Mouse (Mus musculus): Measurements from ENCODE around the gene Fam32a. TPM values are rescaled to one million over a fixed set of nuclear protein-coding genes. Genes with fewer than 3 reads are reported as not detected.

The Fam32a gene
- polyA plus RNA-seq, 1 experiment from 2014 or later: 53.8 TPM

DNA sequence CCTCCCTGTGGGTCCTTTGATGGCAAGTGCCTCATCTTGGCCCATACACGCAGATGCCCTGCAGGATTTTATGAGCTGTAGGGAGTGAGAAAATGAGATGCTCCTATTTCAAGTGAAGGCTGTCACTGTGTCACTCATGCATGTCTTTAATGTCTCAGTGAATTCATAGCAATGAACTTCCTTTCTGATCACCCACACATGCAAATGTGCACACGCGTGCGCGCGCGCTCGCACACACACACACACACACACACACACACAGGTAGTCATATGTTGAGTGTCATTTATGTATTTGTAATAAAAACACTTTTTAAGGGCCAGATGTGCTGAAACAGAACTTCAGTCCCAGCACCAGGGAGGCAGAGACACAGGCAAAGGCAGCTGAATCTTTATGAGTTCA is 47.6 kb downstream of the Fam32a start:
- no peaks in the 10 kb centered on the region for H3K9me3 ChIP-seq (ENCODE audit: control insufficient read depth, low read length)
- WGBS: 99% methylated on average over 8 of the region's 8 CpGs

GRCm38 (mm10) chr8:72268356-72268755 is 48.8 kb downstream of the Fam32a start:
- WGBS: 75% methylated on average over 15 of the region's 15 CpGs
- DNase-seq (ENCODE audit: low spot score) (no peak), ATAC-seq (ENCODE audit: low FRiP score, low TSS enrichment) (peak; percentile 50; the same call in 1 of the 2 replicates)
- no peaks in the 10 kb centered on the region for H3K36me3 ChIP-seq (ENCODE audit: control insufficient read depth, insufficient read depth, low read length)
- no peaks in the 10 kb centered on the region for H3K27me3 ChIP-seq (ENCODE audit: control insufficient read depth, insufficient read depth, low read length)
- H3K4me3 ChIP-seq (ENCODE audit: low read depth, low read length): no peak overlapping the region
- no peak overlapping the region for H3K4me2 ChIP-seq (replicated peaks; ENCODE audit: low read depth)
- TF ChIP-seq CTCF (IDR thresholded peaks at IDR 0.05; ENCODE audit: low read depth) (no peak), EP300 (optimal IDR thresholded peaks at IDR 0.05) (no peak)
- H3K4me1 ChIP-seq (replicated peaks; ENCODE audit: control insufficient read depth, insufficient read depth): no peaks in the 10 kb centered on the region
- no peak overlapping the region for H3K9ac ChIP-seq (ENCODE audit: low read length)
- H3K27ac ChIP-seq (replicated peaks): no peak overlapping the region
- H3K9me3 ChIP-seq (ENCODE audit: control insufficient read depth, low read length): no peaks in the 10 kb centered on the region

More for the DNA sequence above, 47.6 kb downstream of the Fam32a start:
- no peaks in the 10 kb centered on the region for H3K4me1 ChIP-seq (replicated peaks; ENCODE audit: control insufficient read depth, insufficient read depth)
- H3K27me3 ChIP-seq (ENCODE audit: control insufficient read depth, insufficient read depth, low read length): no peaks in the 10 kb centered on the region
- no peak for DNase-seq (ENCODE audit: low spot score)
- no peaks in the 10 kb centered on the region for H3K36me3 ChIP-seq (ENCODE audit: control insufficient read depth, insufficient read depth, low read length)
- H3K4me2 ChIP-seq (replicated peaks; ENCODE audit: low read depth): no peak overlapping the region
- ATAC-seq (ENCODE audit: low FRiP score, low TSS enrichment): no peak
- H3K9ac ChIP-seq (ENCODE audit: low read length): no peak overlapping the region
- H3K27ac ChIP-seq (replicated peaks): no peak overlapping the region
- TF ChIP-seq EP300 (optimal IDR thresholded peaks at IDR 0.05) (no peak), CTCF (IDR thresholded peaks at IDR 0.05; ENCODE audit: low read depth) (no peak)
- no peak overlapping the region for H3K4me3 ChIP-seq (ENCODE audit: low read depth, low read length)

GRCm38 (mm10) chr8:72270606-72271005 is 51.1 kb downstream of the Fam32a start:
- no peak overlapping the region for H3K4me3 ChIP-seq (ENCODE audit: low read depth, low read length)
- TF ChIP-seq CTCF (IDR thresholded peaks at IDR 0.05; ENCODE audit: low read depth) (no peak), EP300 (optimal IDR thresholded peaks at IDR 0.05) (no peak)
- no peaks in the 10 kb centered on the region for H3K36me3 ChIP-seq (ENCODE audit: control insufficient read depth, insufficient read depth, low read length)
- no peak overlapping the region for H3K27ac ChIP-seq (replicated peaks)
- no peaks in the 10 kb centered on the region for H3K27me3 ChIP-seq (ENCODE audit: control insufficient read depth, insufficient read depth, low read length)
- WGBS: 88% methylated on average over 12 of the region's 12 CpGs
- H3K4me1 ChIP-seq (replicated peaks; ENCODE audit: control insufficient read depth, insufficient read depth): no peaks in the 10 kb centered on the region
- DNase-seq (ENCODE audit: low spot score): no peak
- no peak overlapping the region for H3K9ac ChIP-seq (ENCODE audit: low read length)
- ATAC-seq (ENCODE audit: low FRiP score, low TSS enrichment): no peak
- no peak overlapping the region for H3K4me2 ChIP-seq (replicated peaks; ENCODE audit: low read depth)
- no peaks in the 10 kb centered on the region for H3K9me3 ChIP-seq (ENCODE audit: control insufficient read depth, low read length)

GRCm38 (mm10) chr8:72271051-72271660 is 51.6 kb downstream of the Fam32a start:
- TF ChIP-seq EP300 (optimal IDR thresholded peaks at IDR 0.05): no peak
- DNase-seq (ENCODE audit: low spot score): no peak
- H3K4me2 ChIP-seq (replicated peaks; ENCODE audit: low read depth): no peak overlapping the region
- ATAC-seq (ENCODE audit: low FRiP score, low TSS enrichment): no peak
- no peak overlapping the region for H3K9ac ChIP-seq (ENCODE audit: low read length)
- H3K27me3 ChIP-seq (ENCODE audit: control insufficient read depth, insufficient read depth, low read length): no peaks in the 10 kb centered on the region
- 63% methylated on average over 11 of the region's 11 CpGs for WGBS
- no peaks in the 10 kb centered on the region for H3K36me3 ChIP-seq (ENCODE audit: control insufficient read depth, insufficient read depth, low read length)
- no peak overlapping the region for H3K27ac ChIP-seq (replicated peaks)
- no peaks in the 10 kb centered on the region for H3K4me1 ChIP-seq (replicated peaks; ENCODE audit: control insufficient read depth, insufficient read depth)
- no peaks in the 10 kb centered on the region for H3K9me3 ChIP-seq (ENCODE audit: control insufficient read depth, low read length)
- no peak overlapping the region for H3K4me3 ChIP-seq (ENCODE audit: low read depth, low read length)

- DNase-seq (ENCODE audit: low spot score) (no peak), ATAC-seq (ENCODE audit: low FRiP score, low TSS enrichment) (no peak)
- WGBS: 45% methylated on average over 3 of the region's 3 CpGs
- Histone ChIP-seq H3K36me3 (ENCODE audit: control insufficient read depth, insufficient read depth, low read length) (no peaks in the 10 kb centered on the region), H3K4me3 (ENCODE audit: low read depth, low read length) (no peak overlapping the region), H3K4me1 (replicated peaks; ENCODE audit: control insufficient read depth, insufficient read depth) (no peaks in the 10 kb centered on the region), H3K9me3 (ENCODE audit: control insufficient read depth, low read length) (no peaks in the 10 kb centered on the region), H3K27ac (replicated peaks) (no peak overlapping the region), H3K9ac (ENCODE audit: low read length) (no peak overlapping the region), H3K27me3 (ENCODE audit: control insufficient read depth, insufficient read depth, low read length) (no peaks in the 10 kb centered on the region), H3K4me2 (replicated peaks; ENCODE audit: low read depth) (no peak overlapping the region)
- TF ChIP-seq CTCF (IDR thresholded peaks at IDR 0.05; ENCODE audit: low read depth) (no peak), EP300 (optimal IDR thresholded peaks at IDR 0.05) (no peak)
Observed at GRCm38 (mm10) chr8:72271691-72272090, 52.2 kb downstream of the Fam32a start.

DNA sequence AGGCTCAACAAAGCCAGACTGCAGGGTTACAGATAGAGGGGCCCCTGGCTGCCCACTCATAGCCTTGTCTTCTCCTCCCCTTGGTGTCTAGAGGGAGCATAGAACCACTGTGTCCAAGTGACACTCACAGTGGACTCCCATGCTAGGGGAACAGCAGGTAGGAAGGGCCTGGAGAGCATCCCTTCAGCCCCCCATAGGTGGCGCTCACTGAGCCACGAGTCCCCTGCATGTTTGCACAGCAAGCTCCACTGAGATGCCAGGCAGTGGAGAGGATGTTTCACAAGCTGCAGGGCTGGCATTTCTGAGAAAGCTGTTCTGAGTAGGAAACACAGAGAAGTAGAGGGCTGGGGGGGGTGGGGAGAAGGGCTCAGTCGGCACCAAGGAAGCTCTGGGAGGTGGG is 52.8 kb downstream of the Fam32a start:
- Histone ChIP-seq H3K9ac (ENCODE audit: low read length) (no peak overlapping the region), H3K4me1 (replicated peaks; ENCODE audit: control insufficient read depth, insufficient read depth) (no peaks in the 10 kb centered on the region), H3K4me3 (ENCODE audit: low read depth, low read length) (no peak overlapping the region), H3K27me3 (ENCODE audit: control insufficient read depth, insufficient read depth, low read length) (no peaks in the 10 kb centered on the region), H3K4me2 (replicated peaks; ENCODE audit: low read depth) (no peak overlapping the region), H3K27ac (replicated peaks) (no peak overlapping the region), H3K36me3 (ENCODE audit: control insufficient read depth, insufficient read depth, low read length) (no peaks in the 10 kb centered on the region), H3K9me3 (ENCODE audit: control insufficient read depth, low read length) (no peaks in the 10 kb centered on the region)
- WGBS: 12% methylated on average over 3 of the region's 3 CpGs
- TF ChIP-seq EP300 (optimal IDR thresholded peaks at IDR 0.05) (no peak), CTCF (IDR thresholded peaks at IDR 0.05; ENCODE audit: low read depth) (peak; percentile 81)
- peak; percentile 74 for DNase-seq (ENCODE audit: low spot score)
- ATAC-seq (ENCODE audit: low FRiP score, low TSS enrichment): peak; percentile 53

Data from stomach, postnatal 0 days (tissue).